Mouse (Mus musculus) lung, embryonic 15.5 days (tissue): ENCODE measurements at regions not wholly inside any gene's neighbourhood (a gene's known extent, or its start where the extent isn't known, plus 50 kb on each side); places are given as distances from the start of the nearest gene placed in this dataset.

Experiments
- ATAC-seq: fragments of 200-750 bp; cut with Nextera tagmentation; 2 replicates; pipeline ENCODE4 v1.8.0; 2017; ENCODE audit warnings: moderate number of reproducible peaks, borderline replicate concordance; ENCODE audit not compliant: low FRiP score, low TSS enrichment; ENCODE audit errors: extremely low read depth
- H3K27ac ChIP-seq: fragments of 300-500 bp; sonication (generic); 2 replicates; pipeline ENCODE4 v1.5.1; 2015; ENCODE audit warnings: moderate library complexity, mild to moderate bottlenecking, inconsistent platforms
- H3K27me3 ChIP-seq: fragments of 300-500 bp; sonication (generic); 2 replicates; pipeline ENCODE4 v1.6.1; 2015; ENCODE audit warnings: inconsistent platforms
- H3K36me3 ChIP-seq: fragments of 300-500 bp; sonication (generic); 2 replicates; pipeline ENCODE4 v1.6.1; 2015; ENCODE audit warnings: inconsistent platforms
- H3K4me1 ChIP-seq: fragments of 300-500 bp; sonication (generic); 2 replicates; pipeline ENCODE4 v1.6.1; 2015; ENCODE audit warnings: inconsistent platforms
- H3K4me2 ChIP-seq: fragments of 300-500 bp; sonication (generic); 2 replicates; pipeline ENCODE4 v1.6.1; 2015; ENCODE audit warnings: inconsistent platforms, mild to moderate bottlenecking, moderate library complexity
- H3K4me3 ChIP-seq: fragments of 300-500 bp; sonication (generic); 2 replicates; pipeline ENCODE4 v1.5.1; 2015; ENCODE audit warnings: mild to moderate bottlenecking, inconsistent platforms
- H3K9ac ChIP-seq: fragments of 300-500 bp; sonication (generic); 2 replicates; pipeline ENCODE4 v1.6.1; 2015; ENCODE audit warnings: inconsistent platforms
- H3K9me3 ChIP-seq: fragments of 300-500 bp; sonication (generic); 2 replicates; pipeline ENCODE4 v1.6.1; 2016; ENCODE audit warnings: inconsistent platforms
- WGBS: fragments of 180-500 bp; shearing (Covaris S2); methylation state at CpG from one replicate; pipeline ENCODE4 v1.1.7; 2015; 5-methylcytosine and 5-hydroxymethylcytosine counted together

- H3K9ac ChIP-seq, result no peak overlapping the region
- no peak for ATAC-seq
- H3K27me3 ChIP-seq, result no peaks in the 10 kb centered on the region
- WGBS, result 67% methylated on average over 2 of the region's 2 CpGs
- H3K36me3 ChIP-seq, result no peaks in the 10 kb centered on the region
- no peaks in the 10 kb centered on the region for H3K9me3 ChIP-seq
- no peak overlapping the region for H3K27ac ChIP-seq
- H3K4me2 ChIP-seq, result no peak overlapping the region
- no peaks in the 10 kb centered on the region for H3K4me1 ChIP-seq
- no peak overlapping the region for H3K4me3 ChIP-seq
Measured at GRCm38 (mm10) chr3:105357511-105357910, 94.6 kb upstream of the Kcnd3 start.

GRCm38 (mm10) chr3:105359636-105360035, 92.5 kb upstream of the Kcnd3 start:
- no peaks in the 10 kb centered on the region for H3K4me1 ChIP-seq
- WGBS, result 43% methylated on average over 3 of the region's 3 CpGs
- no peak overlapping the region for H3K4me3 ChIP-seq
- no peaks in the 10 kb centered on the region for H3K36me3 ChIP-seq
- ATAC-seq, result no peak
- H3K9ac ChIP-seq, result no peak overlapping the region
- no peaks in the 10 kb centered on the region for H3K27me3 ChIP-seq
- H3K4me2 ChIP-seq, result no peak overlapping the region
- H3K9me3 ChIP-seq, result no peaks in the 10 kb centered on the region
- H3K27ac ChIP-seq, result no peak overlapping the region

- no peak overlapping the region for H3K4me3 ChIP-seq
- H3K4me2 ChIP-seq, result no peak overlapping the region
- no peak overlapping the region for H3K9ac ChIP-seq
- no peak for ATAC-seq
- H3K9me3 ChIP-seq, result no peaks in the 10 kb centered on the region
- no peak overlapping the region for H3K27ac ChIP-seq
- no peaks in the 10 kb centered on the region for H3K27me3 ChIP-seq
- H3K4me1 ChIP-seq, result no peaks in the 10 kb centered on the region
- WGBS, result 78% methylated on average over 5 of the region's 5 CpGs
- no peaks in the 10 kb centered on the region for H3K36me3 ChIP-seq
Measured at GRCm38 (mm10) chr3:105364685-105365084, 87.4 kb upstream of the Kcnd3 start.

GRCm38 (mm10) chr3:105366806-105367205, 85.3 kb upstream of the Kcnd3 start:
- Histone ChIP-seq H3K4me1 (no peaks in the 10 kb centered on the region), H3K27me3 (no peaks in the 10 kb centered on the region), H3K4me2 (no peak overlapping the region), H3K27ac (no peak overlapping the region), H3K4me3 (no peak overlapping the region), H3K36me3 (no peaks in the 10 kb centered on the region), H3K9ac (no peak overlapping the region), H3K9me3 (no peaks in the 10 kb centered on the region)
- no peak for ATAC-seq
- 83% methylated on average over 6 of the region's 6 CpGs for WGBS

- Histone ChIP-seq H3K36me3 (no peaks in the 10 kb centered on the region), H3K4me1 (no peaks in the 10 kb centered on the region), H3K4me3 (no peak overlapping the region), H3K27ac (no peak overlapping the region), H3K9me3 (no peaks in the 10 kb centered on the region), H3K4me2 (no peak overlapping the region), H3K9ac (no peak overlapping the region), H3K27me3 (no peaks in the 10 kb centered on the region)
- ATAC-seq, result no peak
- WGBS, result 64% methylated on average over 8 of the region's 8 CpGs
Measured at GRCm38 (mm10) chr3:105367972-105368371, 84.2 kb upstream of the Kcnd3 start.

- Histone ChIP-seq H3K9me3 (no peaks in the 10 kb centered on the region), H3K27ac (no peak overlapping the region), H3K4me1 (no peaks in the 10 kb centered on the region), H3K9ac (no peak overlapping the region), H3K27me3 (no peaks in the 10 kb centered on the region), H3K36me3 (no peaks in the 10 kb centered on the region), H3K4me2 (no peak overlapping the region), H3K4me3 (no peak overlapping the region)
- no peak for ATAC-seq
- WGBS, result 65% methylated on average over 6 of the region's 6 CpGs
Measured at GRCm38 (mm10) chr3:105372371-105372828, 79.7 kb upstream of the Kcnd3 start.

- Histone ChIP-seq H3K36me3 (no peaks in the 10 kb centered on the region), H3K9ac (no peak overlapping the region), H3K4me2 (no peak overlapping the region), H3K4me3 (no peak overlapping the region), H3K4me1 (no peaks in the 10 kb centered on the region), H3K27ac (no peak overlapping the region), H3K9me3 (no peaks in the 10 kb centered on the region), H3K27me3 (no peaks in the 10 kb centered on the region)
- 78% methylated on average over 1 of the region's 1 CpGs for WGBS
- ATAC-seq, result no peak
Measured at GRCm38 (mm10) chr3:105374306-105374705, 77.8 kb upstream of the Kcnd3 start.

GRCm38 (mm10) chr3:105374836-105375235, 77.3 kb upstream of the Kcnd3 start:
- Histone ChIP-seq H3K27me3 (no peaks in the 10 kb centered on the region), H3K36me3 (no peaks in the 10 kb centered on the region), H3K4me1 (no peaks in the 10 kb centered on the region), H3K4me3 (no peak overlapping the region), H3K9me3 (no peaks in the 10 kb centered on the region), H3K9ac (no peak overlapping the region), H3K27ac (no peak overlapping the region), H3K4me2 (no peak overlapping the region)
- ATAC-seq, result no peak

GRCm38 (mm10) chr3:105375383-105375782, 76.7 kb upstream of the Kcnd3 start:
- 69% methylated on average over 5 of the region's 5 CpGs for WGBS
- no peaks in the 10 kb centered on the region for H3K36me3 ChIP-seq
- no peak overlapping the region for H3K27ac ChIP-seq
- ATAC-seq, result no peak
- H3K4me1 ChIP-seq, result no peaks in the 10 kb centered on the region
- H3K4me2 ChIP-seq, result no peak overlapping the region
- no peak overlapping the region for H3K4me3 ChIP-seq
- H3K9me3 ChIP-seq, result no peaks in the 10 kb centered on the region
- no peak overlapping the region for H3K9ac ChIP-seq
- no peaks in the 10 kb centered on the region for H3K27me3 ChIP-seq

- Histone ChIP-seq H3K9ac (no peak overlapping the region), H3K4me3 (no peak overlapping the region), H3K27me3 (no peaks in the 10 kb centered on the region), H3K9me3 (no peaks in the 10 kb centered on the region), H3K4me2 (no peak overlapping the region), H3K27ac (no peak overlapping the region), H3K4me1 (no peaks in the 10 kb centered on the region), H3K36me3 (no peaks in the 10 kb centered on the region)
- 76% methylated on average over 7 of the region's 7 CpGs for WGBS
- ATAC-seq, result no peak
Measured at GRCm38 (mm10) chr3:105375820-105376219, 76.3 kb upstream of the Kcnd3 start.

GRCm38 (mm10) chr3:105376346-105376745, 75.8 kb upstream of the Kcnd3 start:
- H3K36me3 ChIP-seq, result no peaks in the 10 kb centered on the region
- no peaks in the 10 kb centered on the region for H3K4me1 ChIP-seq
- no peak overlapping the region for H3K9ac ChIP-seq
- H3K27ac ChIP-seq, result no peak overlapping the region
- no peaks in the 10 kb centered on the region for H3K9me3 ChIP-seq
- no peak for ATAC-seq
- 66% methylated on average over 5 of the region's 5 CpGs for WGBS
- H3K27me3 ChIP-seq, result no peaks in the 10 kb centered on the region
- H3K4me2 ChIP-seq, result no peak overlapping the region
- H3K4me3 ChIP-seq, result no peak overlapping the region

GRCm38 (mm10) chr3:105380818-105381217, 71.3 kb upstream of the Kcnd3 start:
- no peak overlapping the region for H3K27ac ChIP-seq
- WGBS, result 90% methylated on average over 4 of the region's 4 CpGs
- no peak for ATAC-seq

More at GRCm38 (mm10) chr3:105380818-105381217, 71.3 kb upstream of the Kcnd3 start:
- Histone ChIP-seq H3K4me3 (no peak overlapping the region), H3K36me3 (no peaks in the 10 kb centered on the region), H3K4me2 (no peak overlapping the region), H3K27me3 (no peaks in the 10 kb centered on the region), H3K4me1 (no peaks in the 10 kb centered on the region), H3K9ac (no peak overlapping the region), H3K9me3 (no peaks in the 10 kb centered on the region)
